ENCODE assay signal across 12 mouse cellular contexts in the genomic region with DNA sequence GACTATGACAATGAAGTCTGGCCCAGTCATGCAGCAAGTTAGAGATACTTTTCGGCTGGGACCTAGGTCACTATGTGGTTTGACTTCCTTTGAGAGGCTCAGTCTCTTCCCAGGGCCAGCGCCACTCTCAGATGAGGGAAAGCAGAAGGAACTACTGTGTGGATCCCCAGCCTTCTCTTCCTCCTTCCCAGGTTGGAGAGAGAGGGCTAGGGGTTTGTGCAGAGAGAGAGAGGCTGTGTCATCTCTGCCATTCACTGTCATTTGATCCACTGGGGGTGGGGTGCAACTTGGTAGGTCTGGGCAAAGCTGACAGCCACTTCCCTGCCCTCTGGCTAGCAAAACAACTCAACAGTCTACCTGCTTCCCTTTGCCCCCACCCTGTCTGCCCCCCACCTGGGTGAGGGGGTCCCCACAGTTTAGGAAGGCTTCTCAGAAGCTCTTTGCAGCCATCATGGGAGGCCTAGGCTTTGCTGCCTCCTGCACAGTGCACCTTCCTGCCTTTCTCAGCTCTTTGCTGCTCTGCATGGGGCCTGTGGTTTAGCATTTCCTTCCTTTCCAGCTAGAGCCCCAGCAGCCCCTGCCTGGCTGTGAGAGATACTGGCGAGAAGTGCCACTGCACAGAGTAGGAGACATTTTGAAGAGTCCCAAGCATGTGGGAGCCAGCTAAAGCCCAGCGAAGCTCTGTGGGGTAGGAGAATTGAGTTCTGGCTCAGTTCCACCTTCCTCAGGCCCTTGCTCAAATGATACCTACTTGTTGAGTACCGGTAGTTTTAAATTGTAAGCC. TPM values are rescaled to one million over a fixed set of nuclear protein-coding genes. Genes with fewer than 3 reads are reported as not detected.
DNase-seq lines count a peak whose midpoint lies in the region; ATAC-seq lines count a peak whose summit lies in the region.
"Had no signal": no experiment of that assay in that cellular context is flagged by ENCODE, and none has a peak within 500 bp of the region (broad histone marks: within the 10 kb centered on the region; RNA-seq: fewer than 3 reads in every experiment).

No protein-coding gene starts in this region.

- ATAC-seq in heart, embryonic 14.5 days (ENCODE audit: insufficient number of reproducible peaks, insufficient read depth, low FRiP score, low read depth) = 0 out of 2 replicates have a peak, but pooled peaks have one; percentile 43
- no peak for ATAC-seq in heart, embryonic 12.5 days (ENCODE audit: insufficient number of reproducible peaks, low FRiP score)
- peak; percentile 89 for ATAC-seq in activated CD4-positive, CD25-positive, alpha-beta regulatory T cell, adult 4 months
- peak; percentile 86 for ATAC-seq in liver, embryonic 11.5 days (replicated peaks; ENCODE audit: low FRiP score)
- ATAC-seq: Patski had no signal

- no peak overlapping the region for H3K9ac ChIP-seq in heart, embryonic 14.5 days (ENCODE audit: low read length)
- no peak overlapping the region for H3K9ac ChIP-seq in heart, embryonic 12.5 days
- H3K9ac ChIP-seq in liver, embryonic 11.5 days (ENCODE audit: low read depth, low read length) = peak overlapping the region; percentile 44
- H3K9ac ChIP-seq: embryonic facial prominence, embryonic 15.5 days had no signal

- H3K9me3 ChIP-seq in heart, embryonic 14.5 days (ENCODE audit: control insufficient read depth, low read length) = 0 out of 2 replicates have a peak, but pooled peaks cover 3% of the 10 kb centered on the region
- H3K9me3 ChIP-seq in heart, embryonic 12.5 days (replicated peaks) = no peaks in the 10 kb centered on the region
- H3K9me3 ChIP-seq in liver, embryonic 11.5 days (ENCODE audit: control insufficient read depth, low read length) = no peaks in the 10 kb centered on the region
- H3K9me3 ChIP-seq: embryonic facial prominence, embryonic 15.5 days had no signal

- no peaks in the 10 kb centered on the region for H3K27me3 ChIP-seq in heart, embryonic 14.5 days (ENCODE audit: control insufficient read depth, insufficient read depth, low read length)
- H3K27me3 ChIP-seq in heart, embryonic 12.5 days (replicated peaks) = no peaks in the 10 kb centered on the region
- no peaks in the 10 kb centered on the region for H3K27me3 ChIP-seq in liver, embryonic 11.5 days (replicated peaks; ENCODE audit: control insufficient read depth, insufficient read depth, low read length)
- H3K27me3 ChIP-seq in splenic B cell, adult 2 months (ENCODE audit: control insufficient read depth, insufficient read depth, low read length, poor library complexity, severe bottlenecking) = no peaks in the 10 kb centered on the region
- H3K27me3 ChIP-seq: embryonic facial prominence, embryonic 15.5 days had no signal

- peak; percentile 49 for DNase-seq in liver, embryonic 11.5 days (ENCODE audit: low spot score)
- peak; percentile 32 for DNase-seq in splenic B cell, adult 2 months (ENCODE audit: low read depth, low spot score)
- DNase-seq in frontal cortex, postnatal 25 days (ENCODE audit: low spot score in 2 of 2) = no peak
- no peak for DNase-seq in layer of hippocampus, adult 11-12 months (ENCODE audit: low spot score)
- DNase-seq in layer of hippocampus, postnatal 14 days (ENCODE audit: low spot score in 2 of 2) = no peak
- DNase-seq: kidney, postnatal 10 days had no signal

- no peaks in the 10 kb centered on the region for H3K36me3 ChIP-seq in heart, embryonic 14.5 days (ENCODE audit: control insufficient read depth, insufficient read depth, low read length)
- no peaks in the 10 kb centered on the region for H3K36me3 ChIP-seq in heart, embryonic 12.5 days
- H3K36me3 ChIP-seq in liver, embryonic 11.5 days (ENCODE audit: control insufficient read depth, insufficient read depth, low read length) = no peaks in the 10 kb centered on the region
- H3K36me3 ChIP-seq in splenic B cell, adult 2 months (ENCODE audit: control insufficient read depth, insufficient read depth, low read length, poor library complexity, severe bottlenecking) = no peaks in the 10 kb centered on the region
- H3K36me3 ChIP-seq: embryonic facial prominence, embryonic 15.5 days had no signal

- 34% methylated on average over 5 of the region's 5 CpGs for WGBS in heart, embryonic 14.5 days
- 43% methylated on average over 5 of the region's 5 CpGs for WGBS in heart, embryonic 12.5 days
- WGBS in liver, embryonic 11.5 days = 34% methylated on average over 5 of the region's 5 CpGs

- no peak overlapping the region; a peak in 1 of 4 replicates for H3K27ac ChIP-seq in heart, embryonic 14.5 days (replicated peaks in 1 of 2; ENCODE audit: control insufficient read depth in 1 of 2, insufficient read depth in 1 of 2, low read depth in 2 of 2, low read length in 2 of 2)
- H3K27ac ChIP-seq in heart, embryonic 12.5 days (ENCODE audit: poor library complexity, severe bottlenecking) = no peak overlapping the region
- H3K27ac ChIP-seq in liver, embryonic 11.5 days (ENCODE audit: low read depth, low read length) = peak overlapping the region; percentile 75
- H3K27ac ChIP-seq: embryonic facial prominence, embryonic 15.5 days had no signal

- no peak overlapping the region for H3K4me2 ChIP-seq in heart, embryonic 14.5 days (ENCODE audit: low read length)
- H3K4me2 ChIP-seq in heart, embryonic 12.5 days = no peak overlapping the region
- H3K4me2 ChIP-seq in liver, embryonic 11.5 days = peak overlapping the region; percentile 42
- H3K4me2 ChIP-seq: embryonic facial prominence, embryonic 15.5 days had no signal

- H3K4me3 ChIP-seq in heart, embryonic 14.5 days (ENCODE audit: control insufficient read depth in 1 of 2, insufficient read depth in 1 of 2, low read depth in 1 of 2, low read length in 2 of 2) = no peak overlapping the region
- H3K4me3 ChIP-seq in heart, embryonic 12.5 days = no peak overlapping the region
- H3K4me3 ChIP-seq in liver, embryonic 11.5 days (ENCODE audit: low read depth, low read length) = no peak overlapping the region
- H3K4me3 ChIP-seq: embryonic facial prominence, embryonic 15.5 days had no signal

- H3K4me1 ChIP-seq in heart, embryonic 14.5 days (ENCODE audit: control insufficient read depth in 2 of 2, insufficient read depth in 2 of 2, low read length in 2 of 2) = peaks cover 0 to 5% of the 10 kb centered on the region in 2 experiments; a peak in 1 of 4 replicates
- peaks cover 11% of the 10 kb centered on the region for H3K4me1 ChIP-seq in heart, embryonic 12.5 days (replicated peaks)
- H3K4me1 ChIP-seq in liver, embryonic 11.5 days (replicated peaks; ENCODE audit: control insufficient read depth, insufficient read depth, low read length) = peaks cover 18% of the 10 kb centered on the region

RNA-seq across cellular contexts. Expression of a gene that starts 17.2 kb away (rescaled TPM):
- polyA plus RNA-seq in heart, embryonic 14.5 days (2014; fragmentation: Nextera tagmentation; extraction: Ambion mirVana) = 1.5 and 2.2 TPM in 2 replicates
- polyA plus RNA-seq in heart, embryonic 12.5 days (2016; fragmentation: Nextera tagmentation; extraction: Ambion mirVana) = 1.3 TPM in 2 replicates
- polyA plus RNA-seq in activated CD4-positive, CD25-positive, alpha-beta regulatory T cell, adult 4 months (2017; shearing (Covaris generic)) = 100 to 1,000 TPM; 461 to 468 TPM
- 13.3 and 16.0 TPM in 2 replicates for polyA plus RNA-seq in liver, embryonic 11.5 days (2014; fragmentation: Nextera tagmentation; extraction: Ambion mirVana)
- total RNA-seq in layer of hippocampus, postnatal 14 days (2021) = 1 to 10 TPM; 4.1 to 5.1 TPM
- polyA plus RNA-seq: Patski had no signal

RNA-seq across cellular contexts. Expression of a gene that starts 34.5 kb away (rescaled TPM):
- polyA plus RNA-seq in heart, embryonic 14.5 days (2014; fragmentation: Nextera tagmentation; extraction: Ambion mirVana) = not detected in 2 replicates
- not detected in 2 replicates for polyA plus RNA-seq in heart, embryonic 12.5 days (2016; fragmentation: Nextera tagmentation; extraction: Ambion mirVana)
- polyA plus RNA-seq in activated CD4-positive, CD25-positive, alpha-beta regulatory T cell, adult 4 months (2017; shearing (Covaris generic)) = 1 to 10 TPM; 4.4 to 9.0 TPM
- polyA plus RNA-seq in liver, embryonic 11.5 days (2014; fragmentation: Nextera tagmentation; extraction: Ambion mirVana) = not detected in 2 replicates
- not detected for total RNA-seq in layer of hippocampus, postnatal 14 days (2021)
- polyA plus RNA-seq: Patski; stomach, embryonic 16.5 days had no signal

Comparison
In these comparisons a context has a peak if more than half of its experiments do, and no peak if none do; other contexts are left out.
1. DNase-seq: peak in liver, embryonic 11.5 days (single experiment) and splenic B cell, adult 2 months (single experiment); none in frontal cortex, postnatal 25 days (0 of 2), layer of hippocampus, adult 11-12 months (single experiment) and layer of hippocampus, postnatal 14 days (0 of 2).
2. RNA of a gene that starts 17.2 kb away (polyA plus RNA-seq): 461 to 468 TPM in activated CD4-positive, CD25-positive, alpha-beta regulatory T cell, adult 4 months; 13.3 to 16.0 TPM in liver, embryonic 11.5 days, 1.5 to 2.2 TPM in heart, embryonic 14.5 days and 1.3 TPM in heart, embryonic 12.5 days; every median in the first group is over 10 times any median in the second.